Mouse (Mus musculus): Measurements from ENCODE around the gene Ndufs5.

Ndufs5 gene

DNA sequence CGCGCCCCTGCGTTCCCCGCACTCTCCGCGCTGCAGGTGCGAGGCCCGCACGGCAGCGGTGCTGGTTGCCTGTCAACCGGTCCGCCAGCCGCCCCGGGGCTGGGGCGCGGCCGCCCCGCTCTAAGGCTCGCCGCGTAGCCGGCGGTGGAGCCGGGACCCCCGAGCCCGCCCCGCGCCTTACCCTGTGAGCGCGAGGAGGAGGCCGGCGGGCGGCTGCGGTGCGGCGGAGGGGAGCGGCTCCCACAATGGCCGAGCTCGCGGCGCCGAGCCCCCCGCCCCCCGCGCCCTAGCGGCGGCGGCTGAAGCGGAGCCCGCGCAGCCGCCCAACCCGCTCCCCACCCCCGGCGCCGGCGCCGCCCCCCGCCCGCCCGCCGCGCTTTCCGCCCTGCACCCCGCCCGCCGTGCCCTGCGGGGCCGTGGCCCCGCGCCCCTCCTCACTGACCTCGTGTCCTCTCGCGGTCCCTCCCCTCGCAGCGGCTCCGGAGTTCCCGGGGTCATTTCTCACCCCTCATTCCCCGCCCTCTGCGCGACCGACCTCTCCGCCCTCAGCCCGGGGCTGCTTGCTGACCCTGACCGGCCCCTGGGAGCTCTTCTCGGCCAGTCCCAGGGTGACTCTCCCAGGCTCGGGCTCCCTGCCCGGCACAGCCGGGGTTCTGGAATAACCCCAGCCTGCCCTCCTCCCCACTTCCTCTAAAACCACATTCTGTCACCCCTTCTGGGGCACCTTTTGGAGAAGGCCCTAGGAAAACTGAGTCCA, 30.8 kb downstream of the Ndufs5 start:
- DNase-seq (ENCODE audit: low spot score in 2 of 2): no peak

- no peak for DNase-seq (ENCODE audit: low spot score in 2 of 2)
Measured at GRCm38 (mm10) chr4:123686368-123687024, 31.5 kb downstream of the Ndufs5 start.

GRCm38 (mm10) chr4:123685506-123686242, 32.3 kb downstream of the Ndufs5 start:
- no peak for DNase-seq (ENCODE audit: low spot score in 2 of 2)

GRCm38 (mm10) chr4:123685046-123685445, 33.0 kb downstream of the Ndufs5 start:
- DNase-seq (ENCODE audit: low spot score in 2 of 2): no peak

- DNase-seq (ENCODE audit: low spot score in 2 of 2): no peak
Measured at GRCm38 (mm10) chr4:123684260-123684659, 33.7 kb downstream of the Ndufs5 start, which contains the start of gene Macf1. Gene Macf1, minus strand, starts transcription at chr4:123684360.

GRCm38 (mm10) chr4:123682291-123682690, 35.7 kb downstream of the Ndufs5 start:
- DNase-seq (ENCODE audit: low spot score in 2 of 2): no peak

- DNase-seq (ENCODE audit: low spot score in 2 of 2): no peak
Measured at GRCm38 (mm10) chr4:123680962-123681361, 37.0 kb downstream of the Ndufs5 start.

DNA sequence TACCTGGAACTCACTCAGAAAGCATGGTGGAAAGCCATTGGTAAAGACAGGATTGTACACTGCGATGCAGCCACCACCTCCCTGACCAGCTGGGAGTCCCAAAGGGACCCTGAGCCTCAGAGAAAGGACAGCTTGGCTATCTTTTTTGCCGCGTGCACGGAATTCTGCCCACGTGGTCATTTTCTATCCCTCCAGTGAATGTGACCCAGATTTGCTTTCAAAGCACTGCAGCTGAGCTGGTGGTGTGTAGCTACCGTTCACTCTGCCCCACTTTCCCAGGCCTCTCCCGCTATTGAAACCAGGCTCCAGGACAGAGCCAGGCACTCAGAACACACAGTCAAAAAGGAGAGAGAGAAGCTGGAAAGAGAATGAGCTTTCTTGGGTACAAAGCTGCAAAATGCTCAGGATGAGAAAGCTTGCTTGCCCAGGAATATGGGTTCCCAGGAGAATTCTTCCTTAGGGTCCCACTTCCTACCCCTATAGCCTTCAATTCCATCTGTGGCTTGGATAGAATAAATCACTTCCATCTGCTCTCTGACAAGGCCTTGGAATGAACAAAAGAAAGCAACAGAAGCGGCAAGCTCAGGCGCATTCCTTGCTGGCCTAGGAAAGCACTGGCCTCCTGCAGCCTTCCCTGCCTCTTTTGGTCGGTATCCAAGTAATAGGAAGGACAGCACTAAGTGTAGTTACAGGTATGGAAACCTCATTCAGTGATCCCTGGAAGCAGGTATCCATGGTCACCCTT, 40.8 kb downstream of the Ndufs5 start:
- DNase-seq (ENCODE audit: low spot score in 2 of 2): no peak

- DNase-seq (ENCODE audit: low spot score in 2 of 2): no peak
Measured at GRCm38 (mm10) chr4:123670598-123670997, 47.4 kb downstream of the Ndufs5 start.

- DNase-seq (ENCODE audit: low spot score in 2 of 2): no peak
Measured at GRCm38 (mm10) chr4:123669696-123670095, 48.3 kb downstream of the Ndufs5 start.

DNA sequence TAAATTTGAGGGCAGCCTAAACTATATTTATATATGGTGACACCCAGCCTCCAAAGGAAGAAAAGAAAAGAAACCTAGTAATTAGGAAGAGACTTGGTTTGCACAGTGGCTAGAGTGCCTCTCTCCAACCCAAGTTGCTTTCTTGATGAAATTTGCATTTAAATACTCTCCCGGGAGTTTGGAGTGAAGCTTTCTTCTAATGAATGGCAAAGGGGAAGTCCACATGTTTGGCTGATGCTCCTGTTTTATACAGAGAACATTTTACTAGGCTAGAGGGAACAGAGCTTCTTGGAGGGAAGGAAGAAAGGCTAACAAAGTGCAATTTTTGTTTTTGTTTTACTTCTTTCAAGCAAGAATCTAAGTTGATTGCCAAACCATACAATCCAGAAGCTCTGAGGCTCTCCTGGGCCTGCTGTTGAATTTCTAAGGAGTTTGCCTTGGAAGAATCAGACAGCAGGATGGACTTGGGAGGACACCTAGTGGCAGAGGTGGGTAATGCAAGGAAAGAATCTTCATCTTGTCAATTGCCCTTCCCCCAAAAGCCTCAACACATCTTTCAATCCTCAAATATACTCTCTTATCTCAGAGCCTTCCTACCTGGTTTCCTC, 50.6 kb downstream of the Ndufs5 start:
- peak; percentile 42 to 57 for DNase-seq (ENCODE audit: low spot score in 2 of 2)

DNA sequence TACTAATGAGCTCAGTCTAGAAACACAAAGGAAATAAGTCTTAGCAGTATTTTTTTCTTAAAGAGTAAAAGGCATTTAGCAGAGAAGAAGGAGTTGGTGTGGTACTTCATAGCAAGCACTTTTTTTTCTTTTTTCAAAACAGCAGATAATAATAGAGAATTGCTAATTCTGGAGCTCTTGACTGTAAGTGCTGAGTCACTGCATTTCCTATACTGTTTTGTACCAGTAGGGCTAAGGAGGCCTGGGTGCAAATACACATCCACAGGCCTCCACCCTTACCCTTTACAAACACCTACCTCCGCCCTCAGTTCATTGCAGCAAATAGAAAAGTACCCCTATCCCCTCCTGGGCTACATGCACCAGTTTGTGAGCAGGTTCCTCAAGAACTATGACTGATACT, 51.5 kb downstream of the Ndufs5 start:
- DNase-seq (ENCODE audit: low spot score in 2 of 2): no peak

GRCm38 (mm10) chr4:123665681-123666278, 52.2 kb downstream of the Ndufs5 start:
- no peak for DNase-seq (ENCODE audit: low spot score in 2 of 2)

- peak in 1 of 2 experiments; percentile 25 for DNase-seq (ENCODE audit: low spot score in 2 of 2)
Measured at GRCm38 (mm10) chr4:123664951-123665661, 52.9 kb downstream of the Ndufs5 start.

GRCm38 (mm10) chr4:123664021-123664950, 53.7 kb downstream of the Ndufs5 start:
- peak; percentile 72 for DNase-seq (ENCODE audit: low spot score in 2 of 2)

GRCm38 (mm10) chr4:123663688-123663965, 54.4 kb downstream of the Ndufs5 start:
- no peak for DNase-seq (ENCODE audit: low spot score in 2 of 2)

DNA sequence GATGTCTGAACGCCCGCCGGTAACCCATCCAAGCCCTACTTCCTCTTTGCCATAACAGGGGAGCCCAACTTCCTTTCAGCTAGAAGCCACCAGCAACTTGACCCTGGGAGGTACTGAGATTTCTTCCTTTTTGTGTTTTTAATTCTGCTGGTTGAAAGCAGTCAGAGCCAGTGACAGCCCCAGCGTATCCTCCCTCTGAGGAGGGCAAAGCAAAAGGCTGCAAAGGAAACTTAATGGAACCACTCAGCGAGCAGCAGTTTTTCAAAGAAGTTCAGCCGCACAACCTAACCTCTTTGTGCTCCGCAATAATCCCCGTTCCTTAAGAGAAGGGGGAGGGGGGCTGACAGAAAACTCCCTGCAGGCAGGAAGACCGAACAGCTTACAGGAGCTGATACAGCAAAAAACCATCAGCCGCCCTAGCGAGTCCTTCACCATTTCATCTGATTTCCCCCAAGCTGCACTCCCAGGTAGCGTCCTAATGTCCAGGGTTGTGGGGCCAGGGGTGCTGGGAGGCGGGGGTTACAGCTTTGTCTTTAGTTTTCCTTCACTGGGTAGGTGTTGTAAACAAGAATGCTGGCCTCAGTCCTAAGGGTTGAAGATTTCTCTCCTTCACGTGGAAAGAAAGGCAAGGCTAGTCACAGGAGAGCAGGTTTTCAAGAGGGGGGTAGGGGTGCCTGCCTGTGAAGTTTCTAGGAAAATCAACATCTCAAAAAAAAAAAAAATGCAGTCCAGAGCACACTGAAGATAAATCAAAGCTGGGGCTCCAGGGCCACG, 54.9 kb downstream of the Ndufs5 start:
- peak; percentile 28 to 30 for DNase-seq (ENCODE audit: low spot score in 2 of 2)

All from spleen, postnatal 36 days (tissue).